Mouse (Mus musculus): Measurements from ENCODE around the gene Ubl7. TPM values are rescaled to one million over a fixed set of nuclear protein-coding genes. Genes with fewer than 3 reads are reported as not detected.

The Ubl7 gene
- polyA plus RNA-seq, 1 experiment from 2014 or later = 104 TPM

Other genes with a start within 250 kb of the Ubl7 start
- gene Cyp1a2, start 227.3 kb upstream of the Ubl7 start, polyA plus RNA-seq (2015; fragmentation: Nextera tagmentation; extraction: Ambion mirVana) = not detected in 2 replicates
- gene Cyp1a1, start 223.1 kb upstream of the Ubl7 start, polyA plus RNA-seq (2015; fragmentation: Nextera tagmentation; extraction: Ambion mirVana) = not detected in 2 replicates
- gene Edc3, start 202.4 kb upstream of the Ubl7 start, polyA plus RNA-seq (2015; fragmentation: Nextera tagmentation; extraction: Ambion mirVana) = 16.2 and 17.5 TPM in 2 replicates
- gene Clk3, start 145.1 kb upstream of the Ubl7 start, polyA plus RNA-seq (2015; fragmentation: Nextera tagmentation; extraction: Ambion mirVana) = 56.1 and 57.1 TPM in 2 replicates
- gene Arid3b, start 74.2 kb upstream of the Ubl7 start, polyA plus RNA-seq (2015; fragmentation: Nextera tagmentation; extraction: Ambion mirVana) = 11.3 and 12.3 TPM in 2 replicates
- gene Sema7a, start 29.1 kb downstream of the Ubl7 start, polyA plus RNA-seq (2015; fragmentation: Nextera tagmentation; extraction: Ambion mirVana) = 0.13 and 0.38 TPM in 2 replicates
- gene Cyp11a1, start 95.4 kb downstream of the Ubl7 start, polyA plus RNA-seq (2015; fragmentation: Nextera tagmentation; extraction: Ambion mirVana) = 0.09 and 0.23 TPM in 2 replicates
- 0.78 and 1.8 TPM in 2 replicates for gene Stra6, start 152.8 kb downstream of the Ubl7 start, polyA plus RNA-seq (2015; fragmentation: Nextera tagmentation; extraction: Ambion mirVana)
- 0.05 and 0.07 TPM in 2 replicates for gene Ccdc33, start 207.8 kb downstream of the Ubl7 start, polyA plus RNA-seq (2015; fragmentation: Nextera tagmentation; extraction: Ambion mirVana)